Mouse (Mus musculus) effector memory CD4-positive, alpha-beta T cell, adult 5 months (primary cell): ENCODE data around the gene Ssxb5. TPM values are rescaled to one million over a fixed set of nuclear protein-coding genes. Genes with fewer than 3 reads are reported as not detected.

Source experiments
- polyA plus RNA-seq: library from polyadenylated mRNA; unstranded; fragments of 100-300 nt; shearing (Covaris generic); gene quantifications from one replicate; pipeline ENCODE4 v1.2.1, GENCODE M21; 2017

Ssxb5 gene
- not detected for polyA plus RNA-seq

GRCm38 (mm10) chrX:8803391-8803790 lies at the start of gene Ssxb5:
Gene Ssxb5, plus strand, starts transcription at chrX:8803691.

GRCm38 (mm10) chrX:8843694-8844093 lies 40.2 kb downstream of the Ssxb5 start, which contains the start of gene Gm6592:
Gene Gm6592, plus strand, starts transcription at chrX:8843994.

Other genes starting within 250 kb of the Ssxb5 start
- gene Ssxb3, start 211.9 kb upstream of the Ssxb5 start, polyA plus RNA-seq: not detected
- gene Ssxb8, start 112.8 kb upstream of the Ssxb5 start, polyA plus RNA-seq: not detected
- not detected for gene Ssx9, start 55.3 kb upstream of the Ssxb5 start, polyA plus RNA-seq
- not detected for gene Gm6592, start 40.3 kb downstream of the Ssxb5 start, polyA plus RNA-seq
- not detected for gene Gm5751, start 70.6 kb downstream of the Ssxb5 start, polyA plus RNA-seq
- 2.5 TPM for gene B630019K06Rik, start 88.7 kb downstream of the Ssxb5 start, polyA plus RNA-seq
- gene Fthl17b, start 159.3 kb downstream of the Ssxb5 start, polyA plus RNA-seq: not detected
- not detected for gene Fthl17c, start 172.9 kb downstream of the Ssxb5 start, polyA plus RNA-seq
- not detected for gene Fthl17d, start 183.1 kb downstream of the Ssxb5 start, polyA plus RNA-seq
- not detected for gene Fthl17e, start 229.8 kb downstream of the Ssxb5 start, polyA plus RNA-seq